Mouse (Mus musculus) forebrain, embryonic 11.5 days (tissue): ENCODE data around the gene Tfdp1. TPM values are rescaled to one million over a fixed set of nuclear protein-coding genes. Genes with fewer than 3 reads are reported as not detected.

Experiments used
- ATAC-seq: fragments of 200-750 bp; cut with Nextera tagmentation; replicated peaks from 2 replicates; pipeline ENCODE4 v1.8.0; 2017; ENCODE audit warnings: moderate TSS enrichment; ENCODE audit not compliant: low FRiP score
- DNase-seq: peaks from one replicate; pipeline ENCODE4 v3.0.0-alpha.2; 2017; ENCODE audit warnings: low spot score
- H3K27ac ChIP-seq: fragments of 300-500 bp; sonication (generic); 2 replicates; pipeline ENCODE4 v1.5.1; 2014; ENCODE audit warnings: low read depth, low read length
- H3K27me3 ChIP-seq: fragments of 300-500 bp; sonication (generic); 2 replicates; pipeline ENCODE4 v1.6.1; 2014; ENCODE audit warnings: mild to moderate bottlenecking, low read length, mixed read lengths; ENCODE audit not compliant: control insufficient read depth, insufficient read depth
- H3K36me3 ChIP-seq: fragments of 300-500 bp; sonication (generic); 2 replicates; pipeline ENCODE4 v1.6.1; 2014; ENCODE audit warnings: mild to moderate bottlenecking, low read length, moderate library complexity, mixed read lengths; ENCODE audit not compliant: control insufficient read depth, insufficient read depth
- H3K4me1 ChIP-seq: fragments of 300-500 bp; sonication (generic); replicated peaks from 2 replicates; pipeline ENCODE4 v1.6.1; 2014; ENCODE audit warnings: low read length, mixed read lengths; ENCODE audit not compliant: control insufficient read depth, insufficient read depth
- H3K4me2 ChIP-seq: fragments of 300-500 bp; sonication (generic); 2 replicates; pipeline ENCODE4 v1.6.1; 2014; ENCODE audit warnings: low read depth, mild to moderate bottlenecking, low read length, moderate library complexity, mixed read lengths; ENCODE audit not compliant: severe bottlenecking
- H3K4me3 ChIP-seq: fragments of 300-500 bp; sonication (generic); 2 replicates; pipeline ENCODE4 v1.5.1; 2014; ENCODE audit warnings: low read depth, low read length
- H3K9ac ChIP-seq: fragments of 300-500 bp; sonication (generic); 2 replicates; pipeline ENCODE4 v1.6.1; 2014; ENCODE audit warnings: low read length
- H3K9me3 ChIP-seq: fragments of 300-500 bp; sonication (generic); 2 replicates; pipeline ENCODE4 v1.6.1; 2016; ENCODE audit warnings: low read length, mixed read lengths; ENCODE audit not compliant: control insufficient read depth
- WGBS: fragments of 180-500 bp; shearing (Covaris S2); extraction: QIAGEN DNeasy Blood & Tissue Kit; methylation state at CpG from one replicate; pipeline ENCODE4 v1.1.7; 2014; 5-methylcytosine and 5-hydroxymethylcytosine counted together
- polyA plus RNA-seq: library from polyadenylated mRNA; unstranded; fragments of >200 nt; fragmentation: Nextera tagmentation; extraction: Ambion mirVana; gene quantifications from 2 replicates; pipeline ENCODE4 v1.2.1, GENCODE M21; 2014

The Tfdp1 gene
- polyA plus RNA-seq, 1 experiment from 2014 or later = 244 TPM

GRCm38 (mm10) chr8:13356681-13357080 is 18.1 kb downstream of the Tfdp1 start:
- H3K4me1 ChIP-seq = no peaks in the 10 kb centered on the region
- H3K9me3 ChIP-seq = no peaks in the 10 kb centered on the region; the same call in 1 of the 2 replicates
- DNase-seq (no peak), ATAC-seq (no peak)
- H3K4me2 ChIP-seq = no peak overlapping the region
- no peaks in the 10 kb centered on the region for H3K27me3 ChIP-seq
- H3K36me3 ChIP-seq = peaks cover 44% of the 10 kb centered on the region
- WGBS = 88% methylated on average over 10 of the region's 10 CpGs
- H3K4me3 ChIP-seq = no peak overlapping the region
- H3K9ac ChIP-seq = no peak overlapping the region
- no peak overlapping the region for H3K27ac ChIP-seq

DNA sequence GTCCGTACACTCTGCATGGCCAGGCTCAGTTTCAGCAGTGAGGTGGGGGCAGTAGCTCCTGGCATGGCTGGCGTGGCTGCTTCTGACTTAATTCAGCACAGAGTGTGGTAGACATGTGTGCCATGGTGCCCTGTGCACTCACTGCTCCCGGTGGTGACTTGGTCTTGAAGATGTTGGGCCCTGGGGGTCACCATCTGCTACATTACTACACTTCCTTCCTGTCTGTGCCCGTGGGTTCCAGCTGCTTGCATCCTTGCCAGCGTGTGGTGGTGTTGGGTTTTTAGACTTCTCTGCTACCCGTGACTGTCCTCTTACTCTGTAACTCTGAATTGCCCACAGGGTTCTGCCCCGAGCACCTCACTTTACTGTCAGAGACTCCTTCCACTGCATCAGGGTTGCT is 21.7 kb downstream of the Tfdp1 start:
- Histone ChIP-seq H3K9ac (no peak overlapping the region), H3K9me3 (no peaks in the 10 kb centered on the region; the same call in 1 of the 2 replicates), H3K4me3 (no peak overlapping the region), H3K4me2 (no peak overlapping the region), H3K27ac (no peak overlapping the region), H3K27me3 (no peaks in the 10 kb centered on the region), H3K4me1 (no peaks in the 10 kb centered on the region), H3K36me3 (peaks cover 54% of the 10 kb centered on the region)
- ATAC-seq (no peak), DNase-seq (no peak)
- 94% methylated on average over 7 of the region's 7 CpGs for WGBS

- DNase-seq (no peak), ATAC-seq (no peak)
- no peak overlapping the region for H3K9ac ChIP-seq
- 96% methylated on average over 6 of the region's 6 CpGs for WGBS
- no peak overlapping the region for H3K4me2 ChIP-seq
- H3K27ac ChIP-seq = no peak overlapping the region
- no peaks in the 10 kb centered on the region for H3K4me1 ChIP-seq
- no peaks in the 10 kb centered on the region; the same call in 1 of the 2 replicates for H3K9me3 ChIP-seq
- peaks cover 50% of the 10 kb centered on the region for H3K36me3 ChIP-seq
- H3K27me3 ChIP-seq = no peaks in the 10 kb centered on the region
- no peak overlapping the region for H3K4me3 ChIP-seq
Measured at GRCm38 (mm10) chr8:13361865-13362264, 23.3 kb downstream of the Tfdp1 start.

GRCm38 (mm10) chr8:13373151-13373662 is 34.7 kb downstream of the Tfdp1 start:
- DNase-seq = no peak
- no peak overlapping the region for H3K27ac ChIP-seq
- no peaks in the 10 kb centered on the region for H3K27me3 ChIP-seq
- H3K4me1 ChIP-seq = no peaks in the 10 kb centered on the region
- H3K4me2 ChIP-seq = no peak overlapping the region
- peaks cover 39% of the 10 kb centered on the region for H3K36me3 ChIP-seq
- no peak overlapping the region for H3K4me3 ChIP-seq
- H3K9me3 ChIP-seq = no peaks in the 10 kb centered on the region
- 95% methylated on average over 8 of the region's 8 CpGs for WGBS
- H3K9ac ChIP-seq = no peak overlapping the region
- ATAC-seq = no peak

DNA sequence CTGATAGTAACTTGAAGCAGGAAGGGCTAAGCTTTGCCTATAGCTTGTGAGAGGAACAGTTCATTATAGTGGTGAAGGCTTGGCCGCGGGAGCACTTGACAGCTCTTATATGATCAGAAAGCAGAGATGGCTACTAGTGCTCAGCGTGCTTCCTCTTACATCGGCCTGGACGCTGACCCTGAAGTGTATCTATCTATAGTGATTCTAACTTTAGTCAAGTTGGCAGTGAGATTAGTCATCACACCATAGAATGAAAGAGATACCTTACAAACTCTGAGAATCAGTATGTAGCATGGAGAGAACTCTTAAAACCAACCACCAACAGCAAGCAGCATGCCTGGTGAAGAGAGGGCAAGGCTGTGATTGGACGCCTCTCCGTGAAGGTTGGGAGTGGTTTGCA is 43.1 kb downstream of the Tfdp1 start:
- DNase-seq (no peak), ATAC-seq (no peak)
- Histone ChIP-seq H3K36me3 (peaks cover 15% of the 10 kb centered on the region), H3K27me3 (no peaks in the 10 kb centered on the region), H3K4me1 (no peaks in the 10 kb centered on the region), H3K4me3 (no peak overlapping the region), H3K27ac (no peak overlapping the region), H3K9me3 (no peaks in the 10 kb centered on the region), H3K4me2 (no peak overlapping the region), H3K9ac (no peak overlapping the region)
- WGBS = 90% methylated on average over 7 of the region's 7 CpGs

DNA sequence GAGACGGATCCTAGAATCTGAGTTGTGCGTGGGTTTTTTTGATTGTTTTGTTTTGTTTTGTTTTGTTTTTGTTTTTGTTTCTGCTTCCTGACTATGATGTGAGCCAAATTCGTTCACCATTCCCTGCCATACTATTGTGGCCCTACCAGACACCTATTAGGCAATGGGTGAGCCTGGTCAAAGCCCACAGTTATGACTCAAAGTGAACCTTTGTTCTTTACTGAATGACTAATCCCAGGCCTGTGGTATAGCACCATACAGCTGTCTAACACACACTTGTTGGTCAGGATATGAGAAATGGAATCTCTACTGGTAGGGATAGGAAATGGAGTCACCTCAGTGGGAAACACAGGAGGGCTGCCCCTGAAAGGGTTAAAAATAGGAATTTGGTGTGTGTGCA is 44.0 kb downstream of the Tfdp1 start:
- Histone ChIP-seq H3K4me1 (no peaks in the 10 kb centered on the region), H3K4me3 (no peak overlapping the region), H3K27ac (no peak overlapping the region), H3K36me3 (peaks cover 15% of the 10 kb centered on the region), H3K4me2 (no peak overlapping the region), H3K9ac (no peak overlapping the region), H3K9me3 (no peaks in the 10 kb centered on the region), H3K27me3 (no peaks in the 10 kb centered on the region)
- ATAC-seq (no peak), DNase-seq (no peak)
- 89% methylated on average over 3 of the region's 3 CpGs for WGBS

- H3K27me3 ChIP-seq = no peaks in the 10 kb centered on the region
- no peaks in the 10 kb centered on the region for H3K9me3 ChIP-seq
- no peak overlapping the region for H3K4me3 ChIP-seq
- no peak overlapping the region for H3K27ac ChIP-seq
- no peak overlapping the region for H3K9ac ChIP-seq
- WGBS = 93% methylated on average over 4 of the region's 4 CpGs
- no peak overlapping the region for H3K4me2 ChIP-seq
- no peaks in the 10 kb centered on the region for H3K4me1 ChIP-seq
- DNase-seq (no peak), ATAC-seq (no peak)
- peaks cover 15% of the 10 kb centered on the region for H3K36me3 ChIP-seq
Measured at GRCm38 (mm10) chr8:13382999-13383398, 44.4 kb downstream of the Tfdp1 start.

- no peaks in the 10 kb centered on the region for H3K4me1 ChIP-seq
- H3K9ac ChIP-seq = no peak overlapping the region
- ATAC-seq = no peak
- no peaks in the 10 kb centered on the region for H3K36me3 ChIP-seq
- 83% methylated on average over 13 of the region's 13 CpGs for WGBS
- no peaks in the 10 kb centered on the region for H3K9me3 ChIP-seq
- H3K4me3 ChIP-seq = no peak overlapping the region
- H3K27me3 ChIP-seq = no peaks in the 10 kb centered on the region
- no peak overlapping the region for H3K27ac ChIP-seq
- DNase-seq = no peak
- H3K4me2 ChIP-seq = no peak overlapping the region
Measured at GRCm38 (mm10) chr8:13386366-13386765, 47.8 kb downstream of the Tfdp1 start.

GRCm38 (mm10) chr8:13387728-13388127 is 49.2 kb downstream of the Tfdp1 start:
- H3K9me3 ChIP-seq = no peaks in the 10 kb centered on the region
- ATAC-seq (no peak), DNase-seq (no peak)
- no peak overlapping the region for H3K4me2 ChIP-seq
- 90% methylated on average over 8 of the region's 8 CpGs for WGBS
- H3K9ac ChIP-seq = no peak overlapping the region
- no peaks in the 10 kb centered on the region for H3K4me1 ChIP-seq
- no peak overlapping the region for H3K27ac ChIP-seq
- H3K27me3 ChIP-seq = no peaks in the 10 kb centered on the region
- no peaks in the 10 kb centered on the region for H3K36me3 ChIP-seq
- H3K4me3 ChIP-seq = no peak overlapping the region
